Mouse (Mus musculus): ENCODE measurements at regions not wholly inside any gene's neighbourhood (a gene's known extent, or its start where the extent isn't known, plus 50 kb on each side); places are given as distances from the start of the nearest gene placed in this dataset.
A peak's percentile ranks its signal among the peaks of the same experiment; 100 is the strongest.

- no peaks in the 10 kb centered on the region for H3K27me3 ChIP-seq (ENCODE audit: control insufficient read depth, insufficient read depth, low read length)
- ATAC-seq (ENCODE audit: insufficient number of reproducible peaks, insufficient read depth, low FRiP score, low read depth), result no peak
- WGBS, result 87% methylated on average over 2 of the region's 2 CpGs
These were observed 1523.6 kb upstream of the Gm8797 start for GRCm38 (mm10) chr3:4226986-4227385.

GRCm38 (mm10) chr3:4271361-4271760 is 1479.2 kb upstream of the Gm8797 start:
- Histone ChIP-seq H3K4me1 (ENCODE audit: control insufficient read depth, insufficient read depth, low read length) (no peaks in the 10 kb centered on the region), H3K9me3 (ENCODE audit: control insufficient read depth, low read depth, low read length) (no peaks in the 10 kb centered on the region), H3K27me3 (ENCODE audit: control insufficient read depth, insufficient read depth, low read length) (no peaks in the 10 kb centered on the region), H3K4me2 (replicated peaks; ENCODE audit: low read depth, low read length) (no peak overlapping the region), H3K27ac (ENCODE audit: low read length) (no peak overlapping the region), H3K9ac (replicated peaks; ENCODE audit: low read depth, low read length) (no peak overlapping the region), H3K36me3 (ENCODE audit: control insufficient read depth, insufficient read depth, low read length) (no peaks in the 10 kb centered on the region), H3K4me3 (ENCODE audit: low read depth, low read length) (no peak overlapping the region)
- 75% methylated on average over 1 of the region's 1 CpGs for WGBS
- no peak for ATAC-seq (ENCODE audit: insufficient number of reproducible peaks, insufficient read depth, low FRiP score, low read depth)

More at GRCm38 (mm10) chr3:4226986-4227385, 1523.6 kb upstream of the Gm8797 start:
- no peaks in the 10 kb centered on the region for H3K4me1 ChIP-seq (ENCODE audit: control insufficient read depth, insufficient read depth, low read length)
- no peaks in the 10 kb centered on the region for H3K36me3 ChIP-seq (ENCODE audit: control insufficient read depth, insufficient read depth, low read length)
- no peak overlapping the region for H3K9ac ChIP-seq (replicated peaks; ENCODE audit: low read depth, low read length)
- no peak overlapping the region for H3K4me3 ChIP-seq (ENCODE audit: low read depth, low read length)
- H3K9me3 ChIP-seq (ENCODE audit: control insufficient read depth, low read depth, low read length), result no peaks in the 10 kb centered on the region
- no peak overlapping the region for H3K4me2 ChIP-seq (replicated peaks; ENCODE audit: low read depth, low read length)
- no peak overlapping the region for H3K27ac ChIP-seq (ENCODE audit: low read length)

- Histone ChIP-seq H3K36me3 (ENCODE audit: control insufficient read depth, insufficient read depth, low read length) (no peaks in the 10 kb centered on the region), H3K9me3 (ENCODE audit: control insufficient read depth, low read depth, low read length) (no peaks in the 10 kb centered on the region), H3K4me2 (replicated peaks; ENCODE audit: low read depth, low read length) (no peak overlapping the region), H3K4me3 (ENCODE audit: low read depth, low read length) (no peak overlapping the region), H3K27me3 (ENCODE audit: control insufficient read depth, insufficient read depth, low read length) (no peaks in the 10 kb centered on the region), H3K27ac (ENCODE audit: low read length) (no peak overlapping the region), H3K4me1 (ENCODE audit: control insufficient read depth, insufficient read depth, low read length) (no peaks in the 10 kb centered on the region), H3K9ac (replicated peaks; ENCODE audit: low read depth, low read length) (no peak overlapping the region)
- ATAC-seq (ENCODE audit: insufficient number of reproducible peaks, insufficient read depth, low FRiP score, low read depth), result no peak
- 76% methylated on average over 1 of the region's 1 CpGs for WGBS
These were observed 1476.0 kb upstream of the Gm8797 start for GRCm38 (mm10) chr3:4274607-4275006.

- Histone ChIP-seq H3K27me3 (ENCODE audit: control insufficient read depth, insufficient read depth, low read length) (no peaks in the 10 kb centered on the region), H3K36me3 (ENCODE audit: control insufficient read depth, insufficient read depth, low read length) (no peaks in the 10 kb centered on the region), H3K4me3 (ENCODE audit: low read depth, low read length) (no peak overlapping the region), H3K4me2 (replicated peaks; ENCODE audit: low read depth, low read length) (no peak overlapping the region), H3K27ac (ENCODE audit: low read length) (no peak overlapping the region), H3K9me3 (ENCODE audit: control insufficient read depth, low read depth, low read length) (no peaks in the 10 kb centered on the region), H3K9ac (replicated peaks; ENCODE audit: low read depth, low read length) (no peak overlapping the region), H3K4me1 (ENCODE audit: control insufficient read depth, insufficient read depth, low read length) (no peaks in the 10 kb centered on the region)
- no peak for ATAC-seq (ENCODE audit: insufficient number of reproducible peaks, insufficient read depth, low FRiP score, low read depth)
- 65% methylated on average over 3 of the region's 3 CpGs for WGBS
These were observed 1472.6 kb upstream of the Gm8797 start for GRCm38 (mm10) chr3:4278042-4278441.

GRCm38 (mm10) chr3:4280366-4281020 is 1470.1 kb upstream of the Gm8797 start:
- WGBS, result 63% methylated on average over 6 of the region's 6 CpGs
- H3K27ac ChIP-seq (ENCODE audit: low read length), result no peak overlapping the region
- no peaks in the 10 kb centered on the region for H3K4me1 ChIP-seq (ENCODE audit: control insufficient read depth, insufficient read depth, low read length)
- H3K27me3 ChIP-seq (ENCODE audit: control insufficient read depth, insufficient read depth, low read length), result no peaks in the 10 kb centered on the region
- H3K4me3 ChIP-seq (ENCODE audit: low read depth, low read length), result no peak overlapping the region
- no peak overlapping the region for H3K4me2 ChIP-seq (replicated peaks; ENCODE audit: low read depth, low read length)
- H3K36me3 ChIP-seq (ENCODE audit: control insufficient read depth, insufficient read depth, low read length), result no peaks in the 10 kb centered on the region
- no peak overlapping the region for H3K9ac ChIP-seq (replicated peaks; ENCODE audit: low read depth, low read length)
- H3K9me3 ChIP-seq (ENCODE audit: control insufficient read depth, low read depth, low read length), result no peaks in the 10 kb centered on the region
- no peak for ATAC-seq (ENCODE audit: insufficient number of reproducible peaks, insufficient read depth, low FRiP score, low read depth)

- Histone ChIP-seq H3K4me1 (ENCODE audit: control insufficient read depth, insufficient read depth, low read length) (no peaks in the 10 kb centered on the region), H3K27ac (ENCODE audit: low read length) (no peak overlapping the region), H3K36me3 (ENCODE audit: control insufficient read depth, insufficient read depth, low read length) (no peaks in the 10 kb centered on the region), H3K27me3 (ENCODE audit: control insufficient read depth, insufficient read depth, low read length) (no peaks in the 10 kb centered on the region), H3K4me2 (replicated peaks; ENCODE audit: low read depth, low read length) (no peak overlapping the region), H3K4me3 (ENCODE audit: low read depth, low read length) (no peak overlapping the region), H3K9me3 (ENCODE audit: control insufficient read depth, low read depth, low read length) (no peaks in the 10 kb centered on the region), H3K9ac (replicated peaks; ENCODE audit: low read depth, low read length) (no peak overlapping the region)
- no peak for ATAC-seq (ENCODE audit: insufficient number of reproducible peaks, insufficient read depth, low FRiP score, low read depth)
- 38% methylated on average over 1 of the region's 1 CpGs for WGBS
These were observed 1469.5 kb upstream of the Gm8797 start for GRCm38 (mm10) chr3:4281092-4281491.

GRCm38 (mm10) chr3:4287141-4287540 is 1463.5 kb upstream of the Gm8797 start:
- Histone ChIP-seq H3K27ac (ENCODE audit: low read length) (no peak overlapping the region), H3K9me3 (ENCODE audit: control insufficient read depth, low read depth, low read length) (no peaks in the 10 kb centered on the region), H3K27me3 (ENCODE audit: control insufficient read depth, insufficient read depth, low read length) (no peaks in the 10 kb centered on the region), H3K4me3 (ENCODE audit: low read depth, low read length) (no peak overlapping the region), H3K36me3 (ENCODE audit: control insufficient read depth, insufficient read depth, low read length) (no peaks in the 10 kb centered on the region), H3K4me2 (replicated peaks; ENCODE audit: low read depth, low read length) (no peak overlapping the region), H3K4me1 (ENCODE audit: control insufficient read depth, insufficient read depth, low read length) (no peaks in the 10 kb centered on the region), H3K9ac (replicated peaks; ENCODE audit: low read depth, low read length) (no peak overlapping the region)
- ATAC-seq (ENCODE audit: insufficient number of reproducible peaks, insufficient read depth, low FRiP score, low read depth), result no peak
- 77% methylated on average over 1 of the region's 1 CpGs for WGBS

GRCm38 (mm10) chr3:4336441-4336840 is 1414.2 kb upstream of the Gm8797 start:
- Histone ChIP-seq H3K4me2 (replicated peaks; ENCODE audit: low read depth, low read length) (no peak overlapping the region), H3K9me3 (ENCODE audit: control insufficient read depth, low read depth, low read length) (no peaks in the 10 kb centered on the region), H3K27ac (ENCODE audit: low read length) (no peak overlapping the region), H3K36me3 (ENCODE audit: control insufficient read depth, insufficient read depth, low read length) (no peaks in the 10 kb centered on the region), H3K4me1 (ENCODE audit: control insufficient read depth, insufficient read depth, low read length) (no peaks in the 10 kb centered on the region), H3K27me3 (ENCODE audit: control insufficient read depth, insufficient read depth, low read length) (no peaks in the 10 kb centered on the region), H3K9ac (replicated peaks; ENCODE audit: low read depth, low read length) (no peak overlapping the region), H3K4me3 (ENCODE audit: low read depth, low read length) (no peak overlapping the region)
- ATAC-seq (ENCODE audit: insufficient number of reproducible peaks, insufficient read depth, low FRiP score, low read depth), result no peak
- WGBS, result 75% methylated on average over 4 of the region's 4 CpGs

- no peaks in the 10 kb centered on the region for H3K4me1 ChIP-seq (ENCODE audit: control insufficient read depth, insufficient read depth, low read length)
- H3K9ac ChIP-seq (replicated peaks; ENCODE audit: low read depth, low read length), result no peak overlapping the region
- no peaks in the 10 kb centered on the region for H3K36me3 ChIP-seq (ENCODE audit: control insufficient read depth, insufficient read depth, low read length)
- ATAC-seq (ENCODE audit: insufficient number of reproducible peaks, insufficient read depth, low FRiP score, low read depth), result 0 out of 2 replicates have a peak, but pooled peaks have one; percentile 33
- no peak overlapping the region for H3K27ac ChIP-seq (ENCODE audit: low read length)
- no peak overlapping the region for H3K4me3 ChIP-seq (ENCODE audit: low read depth, low read length)
- H3K27me3 ChIP-seq (ENCODE audit: control insufficient read depth, insufficient read depth, low read length), result no peaks in the 10 kb centered on the region
- 89% methylated on average over 1 of the region's 1 CpGs for WGBS
- no peaks in the 10 kb centered on the region for H3K9me3 ChIP-seq (ENCODE audit: control insufficient read depth, low read depth, low read length)
- H3K4me2 ChIP-seq (replicated peaks; ENCODE audit: low read depth, low read length), result no peak overlapping the region
These were observed 1411.5 kb upstream of the Gm8797 start for GRCm38 (mm10) chr3:4339153-4339552.
